Mouse (Mus musculus): Measurements from ENCODE around the gene Daam1. TPM values are rescaled to one million over a fixed set of nuclear protein-coding genes. Genes with fewer than 3 reads are reported as not detected.

The Daam1 gene
- polyA plus RNA-seq, 1 experiment from 2014 or later = 5.0 TPM

- TF ChIP-seq CTCF (IDR thresholded peaks at IDR 0.05; ENCODE audit: low read depth) = no peak
- peak overlapping the region; percentile 34; the same call in 1 of the 2 replicates for H3K27ac ChIP-seq
- no peaks in the 10 kb centered on the region for H3K9me3 ChIP-seq (replicated peaks; ENCODE audit: low read length)
- H3K9ac ChIP-seq (ENCODE audit: low read depth, low read length) = no peak overlapping the region
- no peak overlapping the region for H3K4me2 ChIP-seq (ENCODE audit: low read length)
- 0 out of 2 replicates have a peak, but pooled peaks cover 6% of the 10 kb centered on the region for H3K4me1 ChIP-seq (replicated peaks; ENCODE audit: insufficient read depth, low read length)
- H3K27me3 ChIP-seq (ENCODE audit: insufficient read depth, low read length) = no peaks in the 10 kb centered on the region
- 80% methylated on average over 9 of the region's 9 CpGs for WGBS
- no peak overlapping the region for H3K4me3 ChIP-seq (replicated peaks; ENCODE audit: low read depth, low read length)
- no peak for ATAC-seq (replicated peaks; ENCODE audit: low FRiP score, low read depth)
- DNase-seq (ENCODE audit: low spot score) = no peak
- H3K36me3 ChIP-seq (ENCODE audit: insufficient read depth, low read length) = no peaks in the 10 kb centered on the region
These were observed 94.2 kb downstream of the Daam1 start for GRCm38 (mm10) chr12:71924978-71925529.

GRCm38 (mm10) chr12:71925990-71926700 lies 95.3 kb downstream of the Daam1 start:
- Histone ChIP-seq H3K9ac (ENCODE audit: low read depth, low read length) (no peak overlapping the region), H3K27ac (peak overlapping the region; percentile 37; the same call in 1 of the 2 replicates), H3K4me1 (replicated peaks; ENCODE audit: insufficient read depth, low read length) (0 out of 2 replicates have a peak, but pooled peaks cover 6% of the 10 kb centered on the region), H3K4me3 (replicated peaks; ENCODE audit: low read depth, low read length) (no peak overlapping the region), H3K4me2 (ENCODE audit: low read length) (no peak overlapping the region; the same call in 1 of the 2 replicates), H3K9me3 (replicated peaks; ENCODE audit: low read length) (no peaks in the 10 kb centered on the region), H3K27me3 (ENCODE audit: insufficient read depth, low read length) (no peaks in the 10 kb centered on the region), H3K36me3 (ENCODE audit: insufficient read depth, low read length) (no peaks in the 10 kb centered on the region)
- DNase-seq (ENCODE audit: low spot score) (no peak), ATAC-seq (replicated peaks; ENCODE audit: low FRiP score, low read depth) (peak; percentile 21; the same call in 1 of the 2 replicates)
- 45% methylated on average over 11 of the region's 11 CpGs for WGBS
- TF ChIP-seq CTCF (IDR thresholded peaks at IDR 0.05; ENCODE audit: low read depth) = no peak

- H3K4me3 ChIP-seq (replicated peaks; ENCODE audit: low read depth, low read length) = no peak overlapping the region
- H3K4me1 ChIP-seq (replicated peaks; ENCODE audit: insufficient read depth, low read length) = 0 out of 2 replicates have a peak, but pooled peaks cover 6% of the 10 kb centered on the region
- DNase-seq (ENCODE audit: low spot score) (no peak), ATAC-seq (replicated peaks; ENCODE audit: low FRiP score, low read depth) (no peak)
- H3K36me3 ChIP-seq (ENCODE audit: insufficient read depth, low read length) = no peaks in the 10 kb centered on the region
- H3K9me3 ChIP-seq (replicated peaks; ENCODE audit: low read length) = no peaks in the 10 kb centered on the region
- no peak overlapping the region for H3K9ac ChIP-seq (ENCODE audit: low read depth, low read length)
- no peak for TF ChIP-seq CTCF (IDR thresholded peaks at IDR 0.05; ENCODE audit: low read depth)
- WGBS = 90% methylated on average over 6 of the region's 6 CpGs
- no peaks in the 10 kb centered on the region for H3K27me3 ChIP-seq (ENCODE audit: insufficient read depth, low read length)
- H3K27ac ChIP-seq = no peak overlapping the region
- H3K4me2 ChIP-seq (ENCODE audit: low read length) = no peak overlapping the region
These were observed 97.2 kb downstream of the Daam1 start for GRCm38 (mm10) chr12:71928092-71928491.

- Histone ChIP-seq H3K4me2 (ENCODE audit: low read length) (no peak overlapping the region), H3K27ac (no peak overlapping the region), H3K9me3 (replicated peaks; ENCODE audit: low read length) (no peaks in the 10 kb centered on the region), H3K27me3 (ENCODE audit: insufficient read depth, low read length) (no peaks in the 10 kb centered on the region), H3K9ac (ENCODE audit: low read depth, low read length) (no peak overlapping the region), H3K4me3 (replicated peaks; ENCODE audit: low read depth, low read length) (no peak overlapping the region), H3K4me1 (replicated peaks; ENCODE audit: insufficient read depth, low read length) (0 out of 2 replicates have a peak, but pooled peaks cover 6% of the 10 kb centered on the region), H3K36me3 (ENCODE audit: insufficient read depth, low read length) (no peaks in the 10 kb centered on the region)
- 87% methylated on average over 2 of the region's 2 CpGs for WGBS
- TF ChIP-seq CTCF (IDR thresholded peaks at IDR 0.05; ENCODE audit: low read depth) = no peak
- DNase-seq (ENCODE audit: low spot score) (no peak), ATAC-seq (replicated peaks; ENCODE audit: low FRiP score, low read depth) (no peak)
These were observed 99.0 kb downstream of the Daam1 start for GRCm38 (mm10) chr12:71929876-71930275.

GRCm38 (mm10) chr12:71932433-71933386 lies 101.8 kb downstream of the Daam1 start:
- Histone ChIP-seq H3K9ac (ENCODE audit: low read depth, low read length) (no peak overlapping the region), H3K36me3 (ENCODE audit: insufficient read depth, low read length) (no peaks in the 10 kb centered on the region), H3K4me1 (replicated peaks; ENCODE audit: insufficient read depth, low read length) (no peaks in the 10 kb centered on the region), H3K9me3 (replicated peaks; ENCODE audit: low read length) (no peaks in the 10 kb centered on the region), H3K4me2 (ENCODE audit: low read length) (no peak overlapping the region), H3K4me3 (replicated peaks; ENCODE audit: low read depth, low read length) (no peak overlapping the region), H3K27ac (no peak overlapping the region), H3K27me3 (ENCODE audit: insufficient read depth, low read length) (no peaks in the 10 kb centered on the region)
- DNase-seq (ENCODE audit: low spot score) (no peak), ATAC-seq (replicated peaks; ENCODE audit: low FRiP score, low read depth) (no peak)
- WGBS = 68% methylated on average over 9 of the region's 9 CpGs
- TF ChIP-seq CTCF (IDR thresholded peaks at IDR 0.05; ENCODE audit: low read depth) = no peak
